Mouse (Mus musculus) CH12.LX (cell line): ENCODE measurements around the gene Cacna2d1.

ENCODE experiments used
- CTCF ChIP-seq, 2 experiments: IDR thresholded peaks in 1 of 2; conservative IDR thresholded peaks in 1 of 2; 2 replicates each; pipeline ENCODE4 v1.5.1; 2011 to 2012; ENCODE audit warnings: low read depth in 2 of 2, low read length in 2 of 2, improper control_type of control experiment in 1 of 2, inconsistent platforms in 1 of 2, mild to moderate bottlenecking in 1 of 2, moderate library complexity in 1 of 2
- ETS1 ChIP-seq: conservative IDR thresholded peaks from 2 replicates; pipeline ENCODE4 v1.6.1; 2012; ENCODE audit warnings: low read depth, mild to moderate bottlenecking, inconsistent platforms, low read length, improper control_type of control experiment, moderate library complexity
- HCFC1 ChIP-seq: IDR thresholded peaks from 2 replicates; pipeline ENCODE4 v1.6.1; 2012; ENCODE audit warnings: low read depth, mild to moderate bottlenecking, inconsistent platforms, low read length, improper control_type of control experiment
- KAT2A ChIP-seq: IDR thresholded peaks from 2 replicates; pipeline ENCODE4 v1.6.1; 2012; ENCODE audit warnings: low read length, improper control_type of control experiment, inconsistent platforms; ENCODE audit not compliant: insufficient replicate concordance
- MYC ChIP-seq: IDR thresholded peaks from 2 replicates; pipeline ENCODE4 v1.6.1; 2011; ENCODE audit warnings: low read depth, mild to moderate bottlenecking, improper control_type of control experiment, low read length
- POLR2A ChIP-seq: IDR thresholded peaks from 2 replicates; pipeline ENCODE4 v1.6.1; 2011; ENCODE audit warnings: low read depth, mild to moderate bottlenecking, improper control_type of control experiment, low read length
- RCOR1 ChIP-seq: conservative IDR thresholded peaks from 2 replicates; pipeline ENCODE4 v1.6.1; 2012; ENCODE audit warnings: low read depth, mild to moderate bottlenecking, inconsistent platforms, low read length, improper control_type of control experiment
- TCF12 ChIP-seq: IDR thresholded peaks from 2 replicates; pipeline ENCODE4 v1.6.1; 2014; ENCODE audit warnings: low read depth, mild to moderate bottlenecking, inconsistent platforms, low read length, improper control_type of control experiment
- UBTF ChIP-seq: IDR thresholded peaks from 2 replicates; pipeline ENCODE4 v1.6.1; 2012; ENCODE audit warnings: low read depth, mild to moderate bottlenecking, inconsistent platforms, low read length, improper control_type of control experiment, moderate library complexity
- USF1 ChIP-seq: IDR thresholded peaks from 2 replicates; pipeline ENCODE4 v1.6.1; 2014; ENCODE audit warnings: low read depth, mild to moderate bottlenecking, inconsistent platforms, low read length, improper control_type of control experiment
- ZNF384 ChIP-seq: IDR thresholded peaks from 2 replicates; pipeline ENCODE4 v1.6.1; 2012; ENCODE audit warnings: low read depth, low read length, improper control_type of control experiment, inconsistent platforms

DNA sequence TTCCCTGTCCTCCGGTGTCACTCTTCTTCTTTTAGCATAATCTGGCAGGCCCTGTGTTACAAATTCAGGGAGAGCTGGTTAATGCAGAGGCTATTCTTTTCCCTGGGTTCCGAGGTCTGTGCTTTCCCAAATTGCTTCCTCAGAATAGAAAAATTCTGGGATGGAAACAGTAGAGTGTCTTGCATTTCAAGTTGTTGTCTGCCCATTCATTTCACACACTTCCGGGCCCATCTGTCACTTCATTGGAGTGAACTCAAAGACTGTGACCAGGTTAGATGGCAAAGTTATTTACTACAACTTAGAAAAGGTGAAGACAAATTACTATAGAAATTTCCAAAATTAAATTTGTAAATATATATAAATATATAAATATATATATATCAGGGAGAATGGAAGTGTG lies 62.7 kb downstream of the Cacna2d1 start:
- TF ChIP-seq CTCF (conservative IDR thresholded peaks at IDR 0.05 in 1 of 2, IDR thresholded peaks at IDR 0.05 in 1 of 2; ENCODE audit: low read depth in 2 of 2, low read length in 2 of 2) (no peak), ZNF384 (no peak), USF1 (no peak), RCOR1 (no peak), UBTF (no peak), TCF12 (no peak), KAT2A (no peak), MYC (no peak), HCFC1 (no peak), POLR2A (no peak), ETS1 (no peak)
